Mouse (Mus musculus) spleen, embryonic (tissue): Measurements from ENCODE around the gene Kcnip2.
"Not testable (repeated sequence)": the region's sequence is repeated elsewhere in the genome, so short reads cannot be mapped to it uniquely, and the experiment has no call there.

Experiments used
- CTCF ChIA-PET: fragments of 350-600 bp; sonication (Branson Sonifier 250); formaldehyde crosslinking; loops from one replicate; lab custom pipeline; 2022; lab: Charles Lee

The Kcnip2 gene

GRCm38 (mm10) chr19:45812673-45813252 lies 3.1 kb downstream of the Kcnip2 start:
- CTCF ChIA-PET, result no interaction called here

- CTCF ChIA-PET, result interaction anchor here (0.8 kb wide), 1 partner anchor 140 kb away, joined by 3 read pairs; no protein-coding TSS in a partner anchor
These were observed 3.7 kb downstream of the Kcnip2 start for GRCm38 (mm10) chr19:45812115-45812514.

DNA sequence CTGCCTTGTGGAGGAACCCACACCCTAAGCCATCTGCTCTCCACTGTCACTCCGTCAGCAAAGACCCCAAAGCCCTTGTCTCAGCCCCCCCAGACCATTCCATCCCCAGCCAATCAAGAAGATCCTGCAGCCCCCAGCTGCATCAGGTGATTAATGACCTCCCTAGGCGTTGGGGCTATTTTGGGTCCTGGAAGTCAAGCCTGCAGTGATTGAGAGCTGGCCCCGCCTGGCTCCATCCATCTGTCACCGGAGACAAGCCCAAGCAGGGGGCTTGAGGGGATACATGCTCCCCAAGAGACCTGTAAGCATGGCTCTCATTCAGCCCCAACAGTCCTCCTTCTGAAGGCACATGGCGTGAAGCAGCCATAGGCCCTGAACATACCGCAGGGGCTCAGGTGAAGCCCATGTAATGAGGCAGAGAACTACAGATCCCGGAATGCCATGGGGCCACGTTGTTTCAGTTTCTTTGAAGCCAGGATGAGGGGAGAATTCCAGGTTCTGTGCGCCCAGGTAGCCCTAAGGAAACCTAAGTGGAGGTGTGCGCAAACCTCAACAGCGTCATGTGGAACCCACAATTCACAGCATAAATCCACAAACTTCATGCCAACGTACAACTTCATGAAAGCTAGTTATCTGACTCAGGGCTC lies 4.7 kb downstream of the Kcnip2 start:
- CTCF ChIA-PET, result interaction anchor here (0.8 kb wide), 1 partner anchor 141 kb away, joined by 3 read pairs; no protein-coding TSS in a partner anchor

DNA sequence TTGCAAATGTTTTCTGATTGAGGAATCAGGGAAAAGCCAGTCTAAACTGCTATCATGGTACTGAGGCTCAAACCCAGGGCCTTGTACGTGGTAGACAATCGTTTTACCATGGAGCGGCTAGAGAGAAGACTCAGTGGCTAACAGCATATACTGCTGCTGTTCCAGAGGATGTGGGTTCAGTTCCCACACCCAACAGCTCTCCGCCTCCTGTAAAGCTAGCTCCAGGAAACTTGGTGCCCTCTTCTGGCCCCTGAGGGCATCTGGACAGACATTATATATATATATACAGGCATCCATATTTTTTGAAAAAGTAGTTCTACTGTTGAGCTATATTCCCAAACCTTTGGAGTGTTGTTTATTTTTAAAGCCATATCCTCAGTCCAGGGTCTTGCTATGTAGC lies 8.1 kb downstream of the Kcnip2 start:
- CTCF ChIA-PET, result no interaction called here

DNA sequence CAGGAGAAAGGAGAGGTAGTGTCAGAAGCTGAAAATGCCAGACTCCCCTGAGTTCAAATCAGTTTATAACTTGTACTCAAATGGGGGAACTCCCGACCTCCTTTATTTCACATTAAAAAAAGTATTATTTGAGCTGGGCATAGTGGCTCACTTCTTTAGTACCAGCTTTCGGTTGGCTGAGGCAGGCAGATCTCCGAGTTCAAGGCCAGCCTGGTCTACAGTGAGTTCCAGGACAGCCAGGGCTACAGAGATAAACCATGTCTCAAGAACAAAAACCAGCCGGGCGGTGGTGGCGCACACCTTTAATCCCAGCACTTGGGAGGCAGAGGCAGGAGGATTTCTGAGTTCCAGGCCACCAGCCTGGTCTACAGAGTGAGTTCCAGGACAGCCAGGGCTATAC lies 10.0 kb downstream of the Kcnip2 start:
- CTCF ChIA-PET, result not testable (repeated sequence)

DNA sequence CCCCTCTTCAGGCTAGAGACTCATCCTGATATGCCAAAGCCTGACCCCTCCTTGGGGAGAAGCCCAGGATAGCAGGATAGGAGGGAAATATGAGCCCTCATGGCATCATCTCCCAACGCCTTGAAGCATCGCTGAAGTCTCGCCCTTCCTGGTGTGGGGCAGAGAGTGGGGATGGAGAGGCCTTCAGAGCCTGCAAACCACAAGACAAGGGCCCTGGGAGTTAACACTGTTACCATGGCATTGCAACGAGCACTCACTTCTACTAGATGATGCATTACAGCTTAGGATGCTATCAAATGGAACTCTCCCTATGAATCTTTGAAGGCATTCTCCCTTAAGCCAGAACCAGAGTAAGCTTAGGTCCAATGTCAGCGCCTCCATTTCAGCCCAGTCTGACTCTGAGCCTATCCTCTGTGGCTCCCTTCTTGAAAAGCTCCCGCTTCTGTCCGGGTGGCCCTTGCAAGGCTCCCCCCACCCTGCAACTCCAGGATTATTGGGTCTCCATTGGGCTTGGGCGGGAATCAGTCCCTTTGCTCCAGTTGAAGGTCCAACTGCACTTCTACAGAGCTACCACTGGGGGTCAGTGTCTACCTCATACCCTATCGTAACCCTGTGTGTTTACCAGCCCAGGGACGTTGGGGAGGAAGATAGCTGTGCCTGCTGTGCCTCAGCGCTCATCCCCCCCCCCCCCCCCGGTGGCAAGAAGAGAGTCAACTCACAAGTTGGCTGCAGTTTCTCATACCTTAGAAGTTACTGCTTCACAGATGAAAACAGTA lies 11.1 kb downstream of the Kcnip2 start:
- CTCF ChIA-PET, result interaction anchor here (0.8 kb wide), 1 partner anchor 18 kb away, joined by 4 read pairs; no protein-coding TSS in a partner anchor

- CTCF ChIA-PET, result no interaction called here
These were observed 12.5 kb downstream of the Kcnip2 start for GRCm38 (mm10) chr19:45803408-45803807.

DNA sequence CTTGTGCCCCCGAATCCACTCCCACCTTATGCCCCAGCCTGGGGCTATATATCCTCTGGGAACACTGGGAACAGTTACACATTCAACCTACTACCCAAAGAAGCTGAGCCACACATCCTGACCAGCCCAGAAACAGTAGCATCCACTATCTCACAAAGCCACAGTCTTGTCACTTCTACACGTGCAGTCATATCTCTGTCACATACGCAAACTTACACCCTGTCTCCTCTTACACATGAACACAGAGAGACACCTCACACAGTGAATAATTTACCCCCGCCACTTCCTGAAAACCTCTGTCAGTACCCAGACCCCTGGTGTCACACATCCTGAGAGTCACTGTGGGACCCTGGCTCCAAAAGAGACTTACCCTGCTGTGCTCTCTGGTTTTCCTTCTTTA lies 13.2 kb downstream of the Kcnip2 start:
- CTCF ChIA-PET, result no interaction called here

DNA sequence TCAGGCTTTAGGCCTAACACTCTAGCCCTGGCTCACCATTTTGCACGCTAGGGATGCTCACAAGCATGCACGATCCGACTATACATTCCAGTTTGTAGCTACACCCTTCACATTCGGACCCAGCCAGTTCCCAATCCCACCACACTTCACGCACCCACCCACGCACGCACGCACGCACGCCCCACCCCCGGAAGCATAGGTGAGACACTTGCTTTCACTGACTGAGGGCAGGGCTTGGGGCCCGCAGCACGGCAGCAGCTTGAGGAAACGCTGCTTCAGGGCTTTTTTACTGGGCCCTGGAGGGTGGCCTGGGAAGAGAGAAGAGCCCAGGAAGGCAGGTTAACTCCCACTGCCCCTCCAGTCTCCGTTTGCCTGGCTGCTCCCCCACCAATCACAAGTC lies 19.0 kb downstream of the Kcnip2 start:
- CTCF ChIA-PET, result no interaction called here

DNA sequence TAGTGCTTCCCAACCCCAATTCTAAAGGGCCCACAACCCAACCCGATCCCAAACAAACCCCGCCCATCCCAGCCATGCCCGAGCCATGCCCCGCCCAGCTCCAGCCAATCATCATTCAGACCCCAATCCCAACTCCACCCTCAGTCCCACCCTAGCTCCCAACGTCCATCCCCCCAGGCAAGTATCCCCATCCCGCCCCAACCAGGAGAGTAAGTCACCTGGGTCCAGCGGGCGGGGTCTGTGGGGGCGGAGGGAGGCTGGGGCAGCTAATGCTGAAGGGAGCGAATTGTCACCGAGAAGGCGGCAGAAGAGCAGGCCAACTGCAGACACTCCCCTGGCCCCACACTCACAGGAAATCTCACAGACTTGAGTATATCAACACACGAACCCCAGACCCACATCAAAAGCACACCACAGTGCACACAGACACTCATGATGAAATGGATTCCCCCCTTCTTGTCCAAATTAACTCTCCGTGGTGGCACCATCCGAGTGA lies 19.8 kb downstream of the Kcnip2 start:
- CTCF ChIA-PET, result interaction anchor here (0.7 kb wide), 1 partner anchor 1761 kb away, joined by 5 read pairs; no protein-coding TSS in a partner anchor

DNA sequence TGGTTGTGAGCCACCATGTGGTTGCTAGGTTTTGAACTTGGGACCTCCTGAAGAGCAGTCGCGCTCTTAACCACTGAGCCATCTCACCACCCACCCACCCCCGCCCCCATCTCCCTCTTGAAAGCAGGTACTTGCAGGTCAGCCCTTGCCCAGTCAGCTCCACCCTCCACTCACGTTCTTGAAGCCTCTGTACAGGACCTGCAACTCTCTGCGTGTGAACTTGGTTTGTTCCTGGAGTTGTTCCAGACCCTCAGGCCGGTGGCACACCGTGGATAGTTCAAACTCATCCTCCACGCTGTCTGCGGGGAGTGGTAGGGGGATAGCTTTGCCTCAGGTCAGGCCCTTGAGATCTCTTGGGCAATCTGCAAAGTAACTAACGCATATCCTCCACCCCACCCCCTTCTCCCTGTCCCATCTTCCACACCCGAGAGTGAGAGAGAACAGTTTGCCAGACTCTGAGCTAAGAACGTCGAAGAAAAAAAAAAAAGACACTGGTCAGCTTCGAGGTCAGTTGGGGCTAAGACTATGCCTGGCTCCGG lies 20.4 kb downstream of the Kcnip2 start:
- CTCF ChIA-PET, result interaction anchor here (0.7 kb wide), 1 partner anchor 1760 kb away, joined by 5 read pairs; no protein-coding TSS in a partner anchor

GRCm38 (mm10) chr19:45794718-45795117 lies 21.1 kb downstream of the Kcnip2 start:
- CTCF ChIA-PET, result no interaction called here

- CTCF ChIA-PET, result no interaction called here
These were observed 23.5 kb downstream of the Kcnip2 start for GRCm38 (mm10) chr19:45792404-45792803.

DNA sequence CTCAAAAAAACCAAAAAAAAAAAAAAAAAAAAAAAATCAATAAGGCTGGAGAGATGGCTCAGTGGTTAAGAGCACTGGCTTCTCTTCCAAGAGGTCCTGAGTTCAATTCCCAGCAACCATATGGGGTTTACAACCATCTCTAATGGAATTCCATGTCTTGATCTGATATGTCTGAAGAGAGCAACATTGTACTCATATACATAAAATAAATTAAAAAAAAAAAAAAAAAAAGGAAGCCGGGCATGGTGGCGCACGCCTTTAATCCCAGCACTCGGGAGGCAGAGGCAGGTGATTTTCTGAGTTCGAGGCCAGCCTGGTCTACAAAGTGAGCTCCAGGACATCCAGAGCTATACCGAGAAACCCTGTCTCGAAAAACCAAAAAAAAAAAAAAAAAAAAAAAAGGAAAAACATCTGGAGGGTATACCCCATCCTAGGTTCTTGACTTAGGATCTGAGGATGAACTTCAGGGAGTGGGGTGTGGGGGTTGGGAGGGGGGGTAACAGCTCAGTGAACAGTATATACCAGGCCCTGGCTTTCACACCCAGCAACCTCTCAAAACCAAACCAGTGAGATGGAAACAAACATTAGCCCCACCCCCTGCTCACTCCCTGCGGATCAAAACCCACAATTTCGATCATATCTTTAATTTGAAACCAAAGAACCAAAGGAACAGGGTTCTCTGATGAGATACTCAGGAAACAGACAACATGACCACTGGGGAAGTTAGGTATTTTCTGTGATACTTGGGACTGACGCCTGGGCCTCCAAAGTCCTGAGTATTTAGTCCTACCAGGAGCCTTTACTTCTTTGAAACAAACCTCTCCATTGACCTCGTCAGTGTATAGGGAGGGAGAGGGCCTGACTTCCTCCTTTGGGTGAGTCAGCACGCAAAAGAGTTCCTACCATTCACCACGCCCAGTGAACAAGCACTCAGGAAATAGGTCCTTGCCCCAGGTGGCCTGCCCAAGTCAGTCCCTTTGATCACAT lies 25.7 kb downstream of the Kcnip2 start:
- CTCF ChIA-PET, result interaction anchor here (0.7 kb wide), 2 partner anchors 224 to 537 kb away, joined by 4 read pairs; no protein-coding TSS in a partner anchor

GRCm38 (mm10) chr19:45789365-45789764 lies 26.5 kb downstream of the Kcnip2 start:
- CTCF ChIA-PET, result no interaction called here

DNA sequence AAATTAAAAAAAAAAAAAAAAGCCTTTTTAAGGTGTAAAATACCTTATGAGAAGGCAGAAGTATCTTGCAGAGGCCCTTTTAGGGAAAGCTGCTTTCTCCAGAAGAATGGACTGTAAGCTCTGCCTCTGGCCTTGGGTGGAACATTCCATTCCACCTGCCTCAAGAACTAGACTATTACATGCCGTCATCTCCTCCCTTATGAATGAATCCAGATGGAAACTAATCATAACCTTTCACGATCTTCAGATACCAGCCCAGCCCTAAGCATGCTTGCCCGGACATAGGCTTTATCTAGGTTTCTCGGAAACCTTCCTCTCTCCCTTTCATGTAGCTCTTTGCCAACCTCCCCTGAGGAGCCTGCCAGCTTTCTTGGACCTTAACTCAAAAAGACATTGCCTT lies 27.5 kb downstream of the Kcnip2 start:
- CTCF ChIA-PET, result interaction anchor here (0.7 kb wide), 4 partner anchors 12 to 775 kb away, joined by 3 to 10 read pairs (median 4); no protein-coding TSS in a partner anchor

- CTCF ChIA-PET, result interaction anchor here (0.6 to 1.0 kb wide), 3 partner anchors 16 to 36 kb away, joined by 3 to 4 read pairs (median 3); no protein-coding TSS in a partner anchor
These were observed 28.4 kb downstream of the Kcnip2 start for GRCm38 (mm10) chr19:45787450-45787849.

- CTCF ChIA-PET, result interaction anchor here (0.7 kb wide), 1 partner anchor 29 kb away, joined by 3 read pairs; no protein-coding TSS in a partner anchor
These were observed 30.4 kb downstream of the Kcnip2 start for GRCm38 (mm10) chr19:45785470-45785869.

GRCm38 (mm10) chr19:45783933-45784576 lies 31.8 kb downstream of the Kcnip2 start:
- CTCF ChIA-PET, result interaction anchor here (0.7 kb wide), 2 partner anchors 33 to 46 kb away, joined by 5 to 18 read pairs; no protein-coding TSS in a partner anchor
